Mouse (Mus musculus): ENCODE measurements around the gene Afap1. TPM values are rescaled to one million over a fixed set of nuclear protein-coding genes. Genes with fewer than 3 reads are reported as not detected.

Gene Afap1
- polyA plus RNA-seq, 1 experiment, result 31.7 TPM

GRCm38 (mm10) chr5:35884262-35884661 lies 8.9 kb upstream of the Afap1 start:
- H3K4me3 ChIP-seq (ENCODE audit: low read depth, low read length), result no peak overlapping the region
- H3K27me3 ChIP-seq (ENCODE audit: control insufficient read depth, insufficient read depth, low read length, poor library complexity, severe bottlenecking), result no peaks in the 10 kb centered on the region
- H3K36me3 ChIP-seq (ENCODE audit: control insufficient read depth, insufficient read depth, low read length, poor library complexity, severe bottlenecking), result no peaks in the 10 kb centered on the region
- no peak for TF ChIP-seq POLR2A (IDR thresholded peaks at IDR 0.05; ENCODE audit: insufficient read depth, low read length)
- TF ChIP-seq CTCF (IDR thresholded peaks at IDR 0.05; ENCODE audit: low read depth, low read length), result peak; percentile 29
- no peak for TF ChIP-seq EP300 (IDR thresholded peaks at IDR 0.05; ENCODE audit: insufficient read depth, low read depth, low read length)
- H3K9ac ChIP-seq (ENCODE audit: low read depth, poor library complexity, severe bottlenecking), result no peak overlapping the region
- H3K4me1 ChIP-seq (ENCODE audit: control insufficient read depth, insufficient read depth, low read length), result no peaks in the 10 kb centered on the region
- H3K27ac ChIP-seq (ENCODE audit: insufficient read depth, low read length), result no peak overlapping the region
- no peaks in the 10 kb centered on the region for H3K9me3 ChIP-seq (replicated peaks; ENCODE audit: control insufficient read depth, insufficient read depth, low read length, poor library complexity, severe bottlenecking)

- Histone ChIP-seq H3K9ac (ENCODE audit: low read depth, poor library complexity, severe bottlenecking) (no peak overlapping the region), H3K9me3 (replicated peaks; ENCODE audit: control insufficient read depth, insufficient read depth, low read length, poor library complexity, severe bottlenecking) (no peaks in the 10 kb centered on the region), H3K4me3 (ENCODE audit: low read depth, low read length) (no peak overlapping the region), H3K36me3 (ENCODE audit: control insufficient read depth, insufficient read depth, low read length, poor library complexity, severe bottlenecking) (no peaks in the 10 kb centered on the region), H3K27me3 (ENCODE audit: control insufficient read depth, insufficient read depth, low read length, poor library complexity, severe bottlenecking) (no peaks in the 10 kb centered on the region), H3K4me1 (ENCODE audit: control insufficient read depth, insufficient read depth, low read length) (no peaks in the 10 kb centered on the region), H3K27ac (ENCODE audit: insufficient read depth, low read length) (no peak overlapping the region)
- TF ChIP-seq POLR2A (IDR thresholded peaks at IDR 0.05; ENCODE audit: insufficient read depth, low read length), result no peak
- no peak for TF ChIP-seq EP300 (IDR thresholded peaks at IDR 0.05; ENCODE audit: insufficient read depth, low read depth, low read length)
- TF ChIP-seq CTCF (IDR thresholded peaks at IDR 0.05; ENCODE audit: low read depth, low read length), result no peak
These were observed 8.4 kb upstream of the Afap1 start for GRCm38 (mm10) chr5:35884689-35885088.

GRCm38 (mm10) chr5:35888959-35889358 lies 4.2 kb upstream of the Afap1 start:
- Histone ChIP-seq H3K36me3 (ENCODE audit: control insufficient read depth, insufficient read depth, low read length, poor library complexity, severe bottlenecking) (no peaks in the 10 kb centered on the region), H3K27me3 (ENCODE audit: control insufficient read depth, insufficient read depth, low read length, poor library complexity, severe bottlenecking) (no peaks in the 10 kb centered on the region), H3K9ac (ENCODE audit: low read depth, poor library complexity, severe bottlenecking) (no peak overlapping the region), H3K27ac (ENCODE audit: insufficient read depth, low read length) (no peak overlapping the region), H3K4me1 (ENCODE audit: control insufficient read depth, insufficient read depth, low read length) (no peaks in the 10 kb centered on the region), H3K4me3 (ENCODE audit: low read depth, low read length) (no peak overlapping the region), H3K9me3 (replicated peaks; ENCODE audit: control insufficient read depth, insufficient read depth, low read length, poor library complexity, severe bottlenecking) (no peaks in the 10 kb centered on the region)
- TF ChIP-seq CTCF (IDR thresholded peaks at IDR 0.05; ENCODE audit: low read depth, low read length) (peak; percentile 71), EP300 (IDR thresholded peaks at IDR 0.05; ENCODE audit: insufficient read depth, low read depth, low read length) (no peak), POLR2A (IDR thresholded peaks at IDR 0.05; ENCODE audit: insufficient read depth, low read length) (no peak)

GRCm38 (mm10) chr5:35889641-35890040 lies 3.5 kb upstream of the Afap1 start:
- Histone ChIP-seq H3K4me3 (ENCODE audit: low read depth, low read length) (no peak overlapping the region), H3K27me3 (ENCODE audit: control insufficient read depth, insufficient read depth, low read length, poor library complexity, severe bottlenecking) (no peaks in the 10 kb centered on the region), H3K4me1 (ENCODE audit: control insufficient read depth, insufficient read depth, low read length) (no peaks in the 10 kb centered on the region), H3K27ac (ENCODE audit: insufficient read depth, low read length) (no peak overlapping the region), H3K9me3 (replicated peaks; ENCODE audit: control insufficient read depth, insufficient read depth, low read length, poor library complexity, severe bottlenecking) (no peaks in the 10 kb centered on the region), H3K9ac (ENCODE audit: low read depth, poor library complexity, severe bottlenecking) (no peak overlapping the region), H3K36me3 (ENCODE audit: control insufficient read depth, insufficient read depth, low read length, poor library complexity, severe bottlenecking) (no peaks in the 10 kb centered on the region)
- TF ChIP-seq CTCF (IDR thresholded peaks at IDR 0.05; ENCODE audit: low read depth, low read length), result no peak
- no peak for TF ChIP-seq EP300 (IDR thresholded peaks at IDR 0.05; ENCODE audit: insufficient read depth, low read depth, low read length)
- TF ChIP-seq POLR2A (IDR thresholded peaks at IDR 0.05; ENCODE audit: insufficient read depth, low read length), result no peak

- H3K4me1 ChIP-seq (ENCODE audit: control insufficient read depth, insufficient read depth, low read length), result no peaks in the 10 kb centered on the region
- no peak for TF ChIP-seq CTCF (IDR thresholded peaks at IDR 0.05; ENCODE audit: low read depth, low read length)
- TF ChIP-seq POLR2A (IDR thresholded peaks at IDR 0.05; ENCODE audit: insufficient read depth, low read length), result no peak
- TF ChIP-seq EP300 (IDR thresholded peaks at IDR 0.05; ENCODE audit: insufficient read depth, low read depth, low read length), result no peak
- H3K9ac ChIP-seq (ENCODE audit: low read depth, poor library complexity, severe bottlenecking), result no peak overlapping the region
- no peak overlapping the region for H3K4me3 ChIP-seq (ENCODE audit: low read depth, low read length)
- no peaks in the 10 kb centered on the region for H3K36me3 ChIP-seq (ENCODE audit: control insufficient read depth, insufficient read depth, low read length, poor library complexity, severe bottlenecking)
- H3K27ac ChIP-seq (ENCODE audit: insufficient read depth, low read length), result no peak overlapping the region
- H3K9me3 ChIP-seq (replicated peaks; ENCODE audit: control insufficient read depth, insufficient read depth, low read length, poor library complexity, severe bottlenecking), result no peaks in the 10 kb centered on the region
- H3K27me3 ChIP-seq (ENCODE audit: control insufficient read depth, insufficient read depth, low read length, poor library complexity, severe bottlenecking), result no peaks in the 10 kb centered on the region
These were observed 2.0 kb upstream of the Afap1 start for GRCm38 (mm10) chr5:35890985-35891730.

GRCm38 (mm10) chr5:35892363-35892762 lies 756 bp upstream of the Afap1 start:
- Histone ChIP-seq H3K36me3 (ENCODE audit: control insufficient read depth, insufficient read depth, low read length, poor library complexity, severe bottlenecking) (no peaks in the 10 kb centered on the region), H3K4me3 (ENCODE audit: low read depth, low read length) (no peak overlapping the region), H3K4me1 (ENCODE audit: control insufficient read depth, insufficient read depth, low read length) (no peaks in the 10 kb centered on the region), H3K9ac (ENCODE audit: low read depth, poor library complexity, severe bottlenecking) (no peak overlapping the region), H3K9me3 (replicated peaks; ENCODE audit: control insufficient read depth, insufficient read depth, low read length, poor library complexity, severe bottlenecking) (no peaks in the 10 kb centered on the region), H3K27me3 (ENCODE audit: control insufficient read depth, insufficient read depth, low read length, poor library complexity, severe bottlenecking) (no peaks in the 10 kb centered on the region), H3K27ac (ENCODE audit: insufficient read depth, low read length) (no peak overlapping the region)
- TF ChIP-seq POLR2A (IDR thresholded peaks at IDR 0.05; ENCODE audit: insufficient read depth, low read length) (no peak), CTCF (IDR thresholded peaks at IDR 0.05; ENCODE audit: low read depth, low read length) (no peak), EP300 (IDR thresholded peaks at IDR 0.05; ENCODE audit: insufficient read depth, low read depth, low read length) (no peak)

All from ES-Bruce4 (cell line).